Mouse (Mus musculus): ENCODE results near the gene Ppil6. TPM values are rescaled to one million over a fixed set of nuclear protein-coding genes. Genes with fewer than 3 reads are reported as not detected.

Ppil6 gene
- polyA plus RNA-seq, 1 experiment, result 3.2 TPM

DNA sequence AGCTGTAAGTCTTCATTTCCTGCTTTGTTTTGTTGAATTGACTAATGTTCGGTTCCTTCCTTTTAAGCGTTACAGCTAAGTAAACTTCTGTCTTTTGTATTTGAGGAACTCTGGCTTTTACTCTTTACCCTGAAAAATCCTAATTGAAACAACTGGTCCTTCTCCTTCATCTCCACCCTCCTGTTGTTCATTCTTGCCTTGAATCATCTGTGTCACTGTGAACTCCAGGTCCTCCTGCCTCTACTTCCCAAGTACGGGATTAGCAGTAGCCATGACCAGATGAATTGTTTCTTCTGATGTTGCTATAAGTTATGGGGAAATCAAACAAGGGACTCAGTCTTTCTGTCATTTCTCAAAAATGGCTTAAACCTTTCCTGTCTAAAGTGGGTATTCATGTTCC is 33.1 kb downstream of the Ppil6 start:
- H3K4me1 ChIP-seq (ENCODE audit: control insufficient read depth, insufficient read depth, low read length), result peaks cover 10% of the 10 kb centered on the region; the same call in 1 of the 2 replicates
- TF ChIP-seq POLR2A (IDR thresholded peaks at IDR 0.05; ENCODE audit: low read depth, low read length) (no peak), CTCF (conservative IDR thresholded peaks at IDR 0.05; ENCODE audit: insufficient read depth, insufficient read length, low read depth, low read length) (no peak)
- H3K36me3 ChIP-seq (ENCODE audit: control insufficient read depth, insufficient read depth, low read length), result peaks cover 8% of the 10 kb centered on the region
- no peak overlapping the region for H3K27ac ChIP-seq (ENCODE audit: insufficient read depth, low read depth, low read length)
- no peak overlapping the region for H3K4me3 ChIP-seq (ENCODE audit: insufficient read depth, low read depth, low read length)
- WGBS, result 61% methylated on average over 3 of the region's 3 CpGs
- DNase-seq, result no peak
- H3K27me3 ChIP-seq (replicated peaks; ENCODE audit: control insufficient read depth, insufficient read depth, low read length), result no peaks in the 10 kb centered on the region

DNA sequence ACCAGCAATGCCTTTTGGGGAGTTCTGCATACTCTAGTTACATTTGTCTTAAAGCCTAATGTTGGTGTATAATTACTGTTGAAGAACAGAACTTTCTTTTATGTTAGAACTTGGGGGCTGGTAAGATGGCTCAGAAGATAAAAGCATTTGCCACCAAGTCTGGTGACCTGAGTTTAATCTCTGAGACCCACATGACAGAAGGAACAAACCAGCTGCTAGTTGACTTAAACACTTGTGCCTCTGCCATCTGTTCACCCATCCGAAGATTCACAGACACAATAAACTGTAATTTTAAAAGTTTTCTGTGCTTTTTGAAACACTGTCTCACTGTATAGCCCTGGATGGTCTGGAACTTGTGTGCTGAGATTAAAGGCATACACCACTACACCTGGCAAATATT is 35.5 kb downstream of the Ppil6 start:
- Histone ChIP-seq H3K27ac (ENCODE audit: insufficient read depth, low read depth, low read length) (no peak overlapping the region), H3K4me1 (ENCODE audit: control insufficient read depth, insufficient read depth, low read length) (peaks cover 8% of the 10 kb centered on the region; the same call in 1 of the 2 replicates), H3K36me3 (ENCODE audit: control insufficient read depth, insufficient read depth, low read length) (peaks cover 14% of the 10 kb centered on the region), H3K27me3 (replicated peaks; ENCODE audit: control insufficient read depth, insufficient read depth, low read length) (no peaks in the 10 kb centered on the region), H3K4me3 (ENCODE audit: insufficient read depth, low read depth, low read length) (no peak overlapping the region)
- WGBS, result 73% methylated on average over 1 of the region's 1 CpGs
- no peak for DNase-seq
- TF ChIP-seq POLR2A (IDR thresholded peaks at IDR 0.05; ENCODE audit: low read depth, low read length), result no peak
- TF ChIP-seq CTCF (conservative IDR thresholded peaks at IDR 0.05; ENCODE audit: insufficient read depth, insufficient read length, low read depth, low read length), result no peak

DNA sequence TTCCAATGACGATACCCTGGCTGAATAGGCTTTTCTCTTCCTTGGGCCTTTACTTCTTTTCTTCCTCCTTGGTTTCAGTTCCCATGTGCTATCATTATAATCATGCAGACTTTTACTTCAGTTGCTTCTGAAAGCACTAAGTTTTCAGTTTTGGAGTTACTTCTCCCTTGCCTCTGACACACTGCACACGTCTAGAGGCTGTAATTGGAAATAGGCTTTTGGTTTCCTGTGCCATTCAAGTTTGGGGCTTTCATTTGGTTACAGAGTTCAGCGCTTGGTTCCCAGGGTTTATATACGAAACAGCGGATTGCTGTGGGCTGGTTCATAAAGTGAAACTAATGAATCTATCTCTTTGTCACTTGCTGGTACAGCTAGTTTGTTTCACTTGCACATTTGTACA is 39.7 kb downstream of the Ppil6 start:
- Histone ChIP-seq H3K27ac (ENCODE audit: insufficient read depth, low read depth, low read length) (no peak overlapping the region), H3K27me3 (replicated peaks; ENCODE audit: control insufficient read depth, insufficient read depth, low read length) (no peaks in the 10 kb centered on the region), H3K4me1 (ENCODE audit: control insufficient read depth, insufficient read depth, low read length) (no peaks in the 10 kb centered on the region; the same call in 1 of the 2 replicates), H3K36me3 (ENCODE audit: control insufficient read depth, insufficient read depth, low read length) (peaks cover 18% of the 10 kb centered on the region), H3K4me3 (ENCODE audit: insufficient read depth, low read depth, low read length) (no peak overlapping the region)
- DNase-seq, result no peak
- WGBS, result 85% methylated on average over 5 of the region's 5 CpGs
- no peak for TF ChIP-seq POLR2A (IDR thresholded peaks at IDR 0.05; ENCODE audit: low read depth, low read length)
- no peak for TF ChIP-seq CTCF (conservative IDR thresholded peaks at IDR 0.05; ENCODE audit: insufficient read depth, insufficient read length, low read depth, low read length)

DNA sequence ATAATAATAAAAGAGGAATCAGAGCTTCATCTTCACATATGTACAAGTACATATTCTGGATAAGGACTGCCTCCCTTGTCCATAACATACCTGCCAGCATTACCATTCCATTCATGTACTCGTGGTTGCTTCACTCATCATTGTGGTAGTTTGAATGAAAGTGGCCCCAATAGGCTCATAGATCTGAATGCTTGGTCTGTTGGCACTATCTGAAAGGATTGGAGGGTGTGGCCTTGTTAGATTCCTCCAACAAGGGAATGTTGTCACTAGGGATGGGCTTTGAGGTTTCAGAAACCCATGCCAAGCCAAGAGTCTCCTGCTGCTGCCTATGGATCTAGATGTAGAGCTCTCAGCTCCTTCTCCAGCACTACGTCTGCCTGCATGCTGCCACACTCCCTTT is 45.8 kb downstream of the Ppil6 start:
- Histone ChIP-seq H3K4me1 (ENCODE audit: control insufficient read depth, insufficient read depth, low read length) (no peaks in the 10 kb centered on the region), H3K27ac (ENCODE audit: insufficient read depth, low read depth, low read length) (no peak overlapping the region), H3K4me3 (ENCODE audit: insufficient read depth, low read depth, low read length) (no peak overlapping the region), H3K27me3 (replicated peaks; ENCODE audit: control insufficient read depth, insufficient read depth, low read length) (no peaks in the 10 kb centered on the region), H3K36me3 (ENCODE audit: control insufficient read depth, insufficient read depth, low read length) (peaks cover 5% of the 10 kb centered on the region; the same call in 1 of the 2 replicates)
- no peak for TF ChIP-seq POLR2A (IDR thresholded peaks at IDR 0.05; ENCODE audit: low read depth, low read length)
- no peak for TF ChIP-seq CTCF (conservative IDR thresholded peaks at IDR 0.05; ENCODE audit: insufficient read depth, insufficient read length, low read depth, low read length)
- 96% methylated on average over 2 of the region's 2 CpGs for WGBS
- DNase-seq, result no peak

DNA sequence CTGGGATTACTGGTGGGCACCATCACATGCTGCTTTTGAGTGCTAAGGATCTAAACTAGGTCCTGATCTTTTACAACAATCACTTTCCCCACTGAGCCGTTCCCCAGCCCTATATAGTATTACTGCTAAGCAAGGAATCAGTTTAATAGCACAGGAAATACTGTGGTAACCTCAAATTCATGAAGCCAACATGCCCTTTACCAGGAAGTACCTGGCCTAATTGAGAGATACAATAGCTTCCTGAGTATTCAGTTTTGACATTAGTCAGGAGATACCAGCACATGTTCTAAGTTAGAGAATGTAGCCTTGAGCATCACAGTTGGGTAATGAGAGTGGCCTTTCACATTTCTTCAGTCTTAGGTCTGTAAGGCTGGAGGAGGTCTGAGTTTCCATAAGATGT is 46.5 kb downstream of the Ppil6 start:
- H3K27ac ChIP-seq (ENCODE audit: insufficient read depth, low read depth, low read length), result no peak overlapping the region
- no peak overlapping the region for H3K4me3 ChIP-seq (ENCODE audit: insufficient read depth, low read depth, low read length)
- peaks cover 3% of the 10 kb centered on the region; the same call in 1 of the 2 replicates for H3K36me3 ChIP-seq (ENCODE audit: control insufficient read depth, insufficient read depth, low read length)
- H3K4me1 ChIP-seq (ENCODE audit: control insufficient read depth, insufficient read depth, low read length), result peaks cover under 1% of the 10 kb centered on the region; the same call in 1 of the 2 replicates
- 88% methylated on average over 1 of the region's 1 CpGs for WGBS
- no peak for TF ChIP-seq CTCF (conservative IDR thresholded peaks at IDR 0.05; ENCODE audit: insufficient read depth, insufficient read length, low read depth, low read length)
- no peak for TF ChIP-seq POLR2A (IDR thresholded peaks at IDR 0.05; ENCODE audit: low read depth, low read length)
- no peak for DNase-seq
- no peaks in the 10 kb centered on the region for H3K27me3 ChIP-seq (replicated peaks; ENCODE audit: control insufficient read depth, insufficient read depth, low read length)

DNA sequence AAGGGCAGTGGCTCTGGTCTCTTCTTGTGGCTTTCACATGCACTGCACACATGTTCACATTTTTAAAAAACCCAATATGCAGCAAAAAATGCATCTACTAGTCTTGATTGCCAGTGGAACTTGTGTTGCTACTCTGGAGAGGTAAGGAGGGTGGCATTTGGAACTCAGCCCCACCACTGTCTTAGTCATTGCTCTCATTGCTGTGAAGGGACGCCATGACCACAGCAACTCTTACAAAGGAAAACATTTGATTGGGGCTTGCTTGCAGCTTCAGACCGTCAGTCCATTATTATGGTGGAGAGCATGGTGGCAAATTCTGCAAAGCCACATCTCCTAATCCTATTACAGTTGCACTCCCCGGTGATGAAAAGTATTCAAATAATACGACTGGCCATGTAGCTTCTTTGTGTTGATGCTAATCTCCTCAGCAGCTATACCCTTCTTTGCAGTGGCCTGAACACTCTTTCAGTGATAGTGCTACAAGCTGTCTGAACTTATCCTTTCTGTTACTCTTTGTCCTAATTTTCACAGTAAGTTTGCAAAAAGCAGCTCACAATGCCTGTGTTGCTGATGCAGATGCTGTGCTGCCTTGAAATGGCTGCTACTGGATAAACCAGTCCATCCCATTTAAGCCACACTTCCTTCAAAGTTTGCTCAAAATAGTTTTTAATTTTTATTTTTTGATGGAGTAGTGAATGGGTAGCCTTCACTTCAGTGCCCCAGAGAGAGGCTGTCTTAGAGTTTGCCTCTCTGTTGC is 47.2 kb downstream of the Ppil6 start:
- Histone ChIP-seq H3K4me3 (ENCODE audit: insufficient read depth, low read depth, low read length) (no peak overlapping the region), H3K4me1 (ENCODE audit: control insufficient read depth, insufficient read depth, low read length) (peaks cover 3% of the 10 kb centered on the region; the same call in 1 of the 2 replicates), H3K27me3 (replicated peaks; ENCODE audit: control insufficient read depth, insufficient read depth, low read length) (no peaks in the 10 kb centered on the region), H3K27ac (ENCODE audit: insufficient read depth, low read depth, low read length) (no peak overlapping the region), H3K36me3 (ENCODE audit: control insufficient read depth, insufficient read depth, low read length) (peaks cover 2% of the 10 kb centered on the region; the same call in 1 of the 2 replicates)
- TF ChIP-seq POLR2A (IDR thresholded peaks at IDR 0.05; ENCODE audit: low read depth, low read length) (no peak), CTCF (conservative IDR thresholded peaks at IDR 0.05; ENCODE audit: insufficient read depth, insufficient read length, low read depth, low read length) (no peak)
- WGBS, result 97% methylated on average over 4 of the region's 4 CpGs
- no peak for DNase-seq

DNA sequence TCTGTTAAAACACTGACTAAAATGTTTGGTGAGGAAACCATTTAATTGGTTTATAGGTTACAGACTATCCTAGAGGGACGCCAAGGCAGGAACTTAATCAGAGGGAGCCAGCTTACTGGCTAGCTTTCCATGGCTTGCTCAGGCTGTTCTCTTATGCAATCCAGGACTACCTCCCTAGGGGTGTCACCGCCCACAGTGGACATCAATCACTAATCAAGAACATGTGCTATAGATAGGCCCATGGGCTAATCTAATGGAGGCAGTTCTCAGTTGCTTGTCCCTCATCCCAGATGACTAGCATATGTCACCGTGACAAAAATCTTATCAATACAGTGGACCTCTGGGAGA is 47.7 kb downstream of the Ppil6 start:
- H3K36me3 ChIP-seq (ENCODE audit: control insufficient read depth, insufficient read depth, low read length), result no peaks in the 10 kb centered on the region
- no peak for DNase-seq
- H3K4me3 ChIP-seq (ENCODE audit: insufficient read depth, low read depth, low read length), result no peak overlapping the region
- 93% methylated on average over 3 of the region's 3 CpGs for WGBS
- no peak for TF ChIP-seq POLR2A (IDR thresholded peaks at IDR 0.05; ENCODE audit: low read depth, low read length)
- no peak for TF ChIP-seq CTCF (conservative IDR thresholded peaks at IDR 0.05; ENCODE audit: insufficient read depth, insufficient read length, low read depth, low read length)
- no peaks in the 10 kb centered on the region for H3K27me3 ChIP-seq (replicated peaks; ENCODE audit: control insufficient read depth, insufficient read depth, low read length)
- H3K27ac ChIP-seq (ENCODE audit: insufficient read depth, low read depth, low read length), result no peak overlapping the region
- peaks cover 3% of the 10 kb centered on the region; the same call in 1 of the 2 replicates for H3K4me1 ChIP-seq (ENCODE audit: control insufficient read depth, insufficient read depth, low read length)
